Mouse (Mus musculus): Measurements from ENCODE around the gene Fggy. TPM values are rescaled to one million over a fixed set of nuclear protein-coding genes. Genes with fewer than 3 reads are reported as not detected.

Gene Fggy
- total RNA-seq, 1 experiment, result 8.2 TPM

DNA sequence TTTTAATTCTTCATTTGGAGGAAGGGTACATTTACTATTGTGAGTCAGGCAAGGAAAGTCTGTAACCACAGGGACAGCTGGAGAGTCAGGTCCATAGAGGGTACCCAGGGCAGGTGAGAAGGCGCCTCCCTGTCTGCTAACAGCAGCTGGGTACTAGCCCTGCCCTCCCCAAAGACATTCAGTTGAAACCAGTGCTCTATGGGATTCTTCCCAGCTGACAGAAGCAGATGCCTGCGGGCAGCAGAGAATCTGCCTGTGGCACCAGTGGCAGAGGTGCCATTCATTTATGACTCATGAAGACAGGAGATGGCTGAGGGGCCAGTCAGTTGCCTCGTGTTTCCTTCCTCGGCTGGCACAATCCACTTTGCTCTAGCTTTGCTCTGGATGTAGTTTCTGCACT is 106.3 kb downstream of the Fggy start:
- H3K4me3 ChIP-seq (ENCODE audit: insufficient read depth in 1 of 2, low read depth in 1 of 2, low read length in 2 of 2, poor library complexity in 1 of 2, severe bottlenecking in 1 of 2), result no peak overlapping the region
- no peaks in the 10 kb centered on the region for H3K36me3 ChIP-seq (ENCODE audit: control insufficient read depth, insufficient read depth, low read length, poor library complexity, severe bottlenecking)
- no peak overlapping the region for H3K9ac ChIP-seq (ENCODE audit: insufficient read depth, low read depth, low read length, poor library complexity, severe bottlenecking)
- no peak overlapping the region for H3K27ac ChIP-seq (ENCODE audit: insufficient read depth, low read depth, low read length, poor library complexity, severe bottlenecking)
- no peak for DNase-seq (ENCODE audit: low read depth, low spot score)
- peaks cover 5 to 6% of the 10 kb centered on the region in 2 experiments; a peak in 2 of 4 replicates for H3K4me1 ChIP-seq (ENCODE audit: control insufficient read depth in 2 of 2, insufficient read depth in 2 of 2, low read length in 2 of 2, poor library complexity in 1 of 2)
- TF ChIP-seq ZNF384 (IDR thresholded peaks at IDR 0.05; ENCODE audit: low read depth, low read length) (no peak), CHD2 (IDR thresholded peaks at IDR 0.05; ENCODE audit: low read depth, low read length) (no peak), HCFC1 (IDR thresholded peaks at IDR 0.05; ENCODE audit: borderline replicate concordance, insufficient read depth, low read length) (no peak)
- no peaks in the 10 kb centered on the region for H3K9me3 ChIP-seq (ENCODE audit: control insufficient read depth, insufficient read depth, low read depth, low read length)
- in situ Hi-C loops (cut with MboI; ENCODE audit: low sequenced_read_pairs in 2 of 2, unreplicated experiment in 2 of 2), result no loop called here

GRCm38 (mm10) chr4:95664327-95664726 is 107.0 kb downstream of the Fggy start:
- in situ Hi-C loops (cut with MboI; ENCODE audit: low sequenced_read_pairs in 2 of 2, unreplicated experiment in 2 of 2), result no loop called here
- Histone ChIP-seq H3K9me3 (ENCODE audit: control insufficient read depth, insufficient read depth, low read depth, low read length) (no peaks in the 10 kb centered on the region), H3K27ac (ENCODE audit: insufficient read depth, low read depth, low read length, poor library complexity, severe bottlenecking) (no peak overlapping the region), H3K4me1 (ENCODE audit: control insufficient read depth in 2 of 2, insufficient read depth in 2 of 2, low read length in 2 of 2, poor library complexity in 1 of 2) (peaks cover 1 to 2% of the 10 kb centered on the region in 2 experiments; a peak in 1 of 4 replicates), H3K36me3 (ENCODE audit: control insufficient read depth, insufficient read depth, low read length, poor library complexity, severe bottlenecking) (no peaks in the 10 kb centered on the region), H3K9ac (ENCODE audit: insufficient read depth, low read depth, low read length, poor library complexity, severe bottlenecking) (no peak overlapping the region), H3K4me3 (ENCODE audit: insufficient read depth in 1 of 2, low read depth in 1 of 2, low read length in 2 of 2, poor library complexity in 1 of 2, severe bottlenecking in 1 of 2) (no peak overlapping the region)
- TF ChIP-seq HCFC1 (IDR thresholded peaks at IDR 0.05; ENCODE audit: borderline replicate concordance, insufficient read depth, low read length), result no peak
- no peak for DNase-seq (ENCODE audit: low read depth, low spot score)

DNA sequence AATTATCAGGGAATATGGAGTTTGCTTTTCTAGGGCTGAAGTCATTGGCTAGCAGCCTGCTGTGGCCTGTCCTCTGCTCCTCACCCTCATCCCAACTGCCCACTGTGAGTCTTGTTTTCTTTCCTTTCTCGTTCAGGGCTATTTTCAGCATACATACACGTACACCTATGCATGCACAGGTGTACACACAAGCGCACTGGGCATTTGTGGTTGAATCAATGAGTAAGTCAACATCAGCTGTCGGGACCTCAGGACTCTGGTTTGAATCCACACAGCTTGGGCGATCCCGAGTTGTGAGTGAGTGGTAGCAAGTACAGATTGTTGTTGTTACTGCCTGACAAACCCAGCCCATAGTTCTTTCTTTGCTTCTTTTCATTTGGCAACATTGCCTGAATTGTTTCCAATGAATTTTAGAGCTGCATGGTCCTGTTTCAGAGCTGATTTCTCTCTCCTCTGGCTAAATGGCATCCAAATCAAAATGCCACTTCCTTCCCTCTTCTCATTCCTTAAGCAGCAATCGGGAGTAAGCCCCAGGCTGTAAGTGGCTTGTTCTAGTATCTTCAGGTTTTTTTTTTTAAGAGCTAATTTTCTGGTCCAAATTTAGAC is 109.1 kb downstream of the Fggy start:
- no peak overlapping the region for H3K9ac ChIP-seq (ENCODE audit: insufficient read depth, low read depth, low read length, poor library complexity, severe bottlenecking)
- no peak for DNase-seq (ENCODE audit: low read depth, low spot score)
- in situ Hi-C loops (cut with MboI; ENCODE audit: low sequenced_read_pairs in 2 of 2, unreplicated experiment in 2 of 2), result no loop called here
- no peak for TF ChIP-seq CHD2 (IDR thresholded peaks at IDR 0.05; ENCODE audit: low read depth, low read length)
- no peaks in the 10 kb centered on the region for H3K36me3 ChIP-seq (ENCODE audit: control insufficient read depth, insufficient read depth, low read length, poor library complexity, severe bottlenecking)
- H3K27ac ChIP-seq (ENCODE audit: insufficient read depth, low read depth, low read length, poor library complexity, severe bottlenecking), result no peak overlapping the region
- H3K9me3 ChIP-seq (ENCODE audit: control insufficient read depth, insufficient read depth, low read depth, low read length), result no peaks in the 10 kb centered on the region
- H3K4me3 ChIP-seq (ENCODE audit: insufficient read depth in 1 of 2, low read depth in 1 of 2, low read length in 2 of 2, poor library complexity in 1 of 2, severe bottlenecking in 1 of 2), result no peak overlapping the region
- no peaks in the 10 kb centered on the region for H3K4me1 ChIP-seq (ENCODE audit: control insufficient read depth in 2 of 2, insufficient read depth in 2 of 2, low read length in 2 of 2, poor library complexity in 1 of 2)

GRCm38 (mm10) chr4:95666896-95667295 is 109.6 kb downstream of the Fggy start:
- no peaks in the 10 kb centered on the region for H3K4me1 ChIP-seq (ENCODE audit: control insufficient read depth in 2 of 2, insufficient read depth in 2 of 2, low read length in 2 of 2, poor library complexity in 1 of 2)
- H3K9ac ChIP-seq (ENCODE audit: insufficient read depth, low read depth, low read length, poor library complexity, severe bottlenecking), result no peak overlapping the region
- no peaks in the 10 kb centered on the region for H3K9me3 ChIP-seq (ENCODE audit: control insufficient read depth, insufficient read depth, low read depth, low read length)
- no peak for DNase-seq (ENCODE audit: low read depth, low spot score)
- no peak for TF ChIP-seq MAFK (IDR thresholded peaks at IDR 0.05; ENCODE audit: insufficient read depth, low read depth, low read length)
- no peak for TF ChIP-seq ZNF384 (IDR thresholded peaks at IDR 0.05; ENCODE audit: low read depth, low read length)
- TF ChIP-seq ZC3H11A (IDR thresholded peaks at IDR 0.05; ENCODE audit: borderline replicate concordance, low read depth, low read length), result no peak
- no peak for TF ChIP-seq CHD2 (IDR thresholded peaks at IDR 0.05; ENCODE audit: low read depth, low read length)
- TF ChIP-seq HCFC1 (IDR thresholded peaks at IDR 0.05; ENCODE audit: borderline replicate concordance, insufficient read depth, low read length), result no peak
- in situ Hi-C loops (cut with MboI; ENCODE audit: low sequenced_read_pairs in 2 of 2, unreplicated experiment in 2 of 2), result no loop called here
- no peak overlapping the region for H3K27ac ChIP-seq (ENCODE audit: insufficient read depth, low read depth, low read length, poor library complexity, severe bottlenecking)
- no peak overlapping the region for H3K4me3 ChIP-seq (ENCODE audit: insufficient read depth in 1 of 2, low read depth in 1 of 2, low read length in 2 of 2, poor library complexity in 1 of 2, severe bottlenecking in 1 of 2)
- H3K36me3 ChIP-seq (ENCODE audit: control insufficient read depth, insufficient read depth, low read length, poor library complexity, severe bottlenecking), result no peaks in the 10 kb centered on the region

DNA sequence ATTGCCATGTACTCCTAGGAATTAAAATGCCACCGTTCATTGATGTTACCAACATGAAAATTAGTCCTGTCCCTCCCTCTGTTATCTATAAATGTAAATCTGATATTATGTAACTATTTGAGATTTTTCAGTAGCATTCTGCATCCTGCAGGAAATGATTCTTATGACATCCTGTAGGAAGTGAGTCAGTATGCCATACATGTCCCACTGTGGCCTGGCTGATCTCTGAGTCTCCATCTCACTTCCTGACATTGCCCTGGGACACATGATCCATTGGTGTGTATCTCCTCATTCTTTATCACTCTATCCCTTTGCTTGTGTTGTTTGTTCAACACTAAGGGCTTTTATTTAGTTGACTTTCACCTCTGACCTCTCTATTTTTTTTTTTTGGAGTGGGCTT is 110.3 kb downstream of the Fggy start:
- TF ChIP-seq MAFK (IDR thresholded peaks at IDR 0.05; ENCODE audit: insufficient read depth, low read depth, low read length), result no peak
- TF ChIP-seq HCFC1 (IDR thresholded peaks at IDR 0.05; ENCODE audit: borderline replicate concordance, insufficient read depth, low read length), result no peak
- no peak for TF ChIP-seq CHD2 (IDR thresholded peaks at IDR 0.05; ENCODE audit: low read depth, low read length)
- Histone ChIP-seq H3K4me3 (ENCODE audit: insufficient read depth in 1 of 2, low read depth in 1 of 2, low read length in 2 of 2, poor library complexity in 1 of 2, severe bottlenecking in 1 of 2) (no peak overlapping the region), H3K36me3 (ENCODE audit: control insufficient read depth, insufficient read depth, low read length, poor library complexity, severe bottlenecking) (no peaks in the 10 kb centered on the region), H3K9ac (ENCODE audit: insufficient read depth, low read depth, low read length, poor library complexity, severe bottlenecking) (no peak overlapping the region), H3K27ac (ENCODE audit: insufficient read depth, low read depth, low read length, poor library complexity, severe bottlenecking) (no peak overlapping the region), H3K9me3 (ENCODE audit: control insufficient read depth, insufficient read depth, low read depth, low read length) (no peaks in the 10 kb centered on the region), H3K4me1 (ENCODE audit: control insufficient read depth in 2 of 2, insufficient read depth in 2 of 2, low read length in 2 of 2, poor library complexity in 1 of 2) (no peaks in the 10 kb centered on the region)
- no peak for DNase-seq (ENCODE audit: low read depth, low spot score)
- in situ Hi-C loops (cut with MboI; ENCODE audit: low sequenced_read_pairs in 2 of 2, unreplicated experiment in 2 of 2), result no loop called here

Measured in ES-E14 (cell line).